ENCODE assay signal across 8 mouse cellular contexts in genomic region chr2:119112438-119113112, GRCm38 (mm10). TPM values are rescaled to one million over a fixed set of nuclear protein-coding genes. Genes with fewer than 3 reads are reported as not detected.
DNase-seq lines count a peak whose midpoint lies in the region; ATAC-seq and TF ChIP-seq lines count a peak whose summit lies in the region.

Gene Rad51 (plus strand): TSS chr2:119112793.

- peak within 1 kb of the TSS; percentile 66 for H3K4me3 ChIP-seq in bone marrow macrophage, adult 2 months (ENCODE audit: insufficient read depth, low read length)
- peak within 1 kb of the TSS; percentile 46 for H3K4me3 ChIP-seq in embryonic fibroblast, embryonic 13.5 days (ENCODE audit: insufficient read depth, low read length)
- peak within 1 kb of the TSS; percentile 85 for H3K4me3 ChIP-seq in kidney, embryonic 14.5 days (ENCODE audit: low read length)
- peak within 1 kb of the TSS; percentile 80 for H3K4me3 ChIP-seq in limb, embryonic 15.5 days

- H3K27ac ChIP-seq in bone marrow macrophage, adult 2 months (ENCODE audit: insufficient read depth, low read depth, low read length) = peak within 1 kb of the TSS; percentile 80
- H3K27ac ChIP-seq in embryonic fibroblast, embryonic 13.5 days (ENCODE audit: insufficient read depth, low read length) = peak within 1 kb of the TSS; percentile 81
- H3K27ac ChIP-seq in kidney, embryonic 14.5 days (ENCODE audit: low read depth, low read length) = peak within 1 kb of the TSS; percentile 90
- peak within 1 kb of the TSS; percentile 93 for H3K27ac ChIP-seq in limb, embryonic 15.5 days

- TF ChIP-seq POLR2A in bone marrow macrophage, adult 2 months (IDR thresholded peaks at IDR 0.05; ENCODE audit: borderline replicate concordance, low read depth, low read length) = no peak
- TF ChIP-seq POLR2A in embryonic fibroblast, embryonic 13.5 days (IDR thresholded peaks at IDR 0.05; ENCODE audit: low read depth, low read length) = peak; percentile 95

- peak within 1 kb of the TSS; percentile 93 for H3K4me2 ChIP-seq in kidney, embryonic 14.5 days (replicated peaks; ENCODE audit: low read depth, low read length)
- H3K4me2 ChIP-seq in limb, embryonic 15.5 days = peak within 1 kb of the TSS; percentile 97

- H3K4me1 ChIP-seq in bone marrow macrophage, adult 2 months (ENCODE audit: control insufficient read depth, insufficient read depth, low read length) = peaks cover 2% of the 10 kb centered on the region; the same call in 1 of the 2 replicates
- H3K4me1 ChIP-seq in embryonic fibroblast, embryonic 13.5 days (ENCODE audit: control insufficient read depth, insufficient read depth, low read length) = peaks cover 3% of the 10 kb centered on the region; the same call in 1 of the 2 replicates
- peaks cover 18% of the 10 kb centered on the region for H3K4me1 ChIP-seq in kidney, embryonic 14.5 days (ENCODE audit: control insufficient read depth, insufficient read depth, low read length)
- peaks cover 16% of the 10 kb centered on the region for H3K4me1 ChIP-seq in limb, embryonic 15.5 days

- H3K36me3 ChIP-seq in kidney, embryonic 14.5 days (ENCODE audit: control insufficient read depth, insufficient read depth, low read length) = peaks cover 15% of the 10 kb centered on the region; the same call in 1 of the 2 replicates
- H3K36me3 ChIP-seq in limb, embryonic 15.5 days = peaks cover 12% of the 10 kb centered on the region; the same call in 1 of the 2 replicates

- TF ChIP-seq CTCF in bone marrow macrophage, adult 2 months (IDR thresholded peaks at IDR 0.05; ENCODE audit: low read depth, low read length) = no peak
- TF ChIP-seq CTCF in embryonic fibroblast, embryonic 13.5 days (IDR thresholded peaks at IDR 0.05; ENCODE audit: borderline replicate concordance, insufficient read depth, low read length) = no peak

- peak; percentile 94 for ATAC-seq in kidney, embryonic 14.5 days (ENCODE audit: low FRiP score, low TSS enrichment)
- peak; percentile 87 for ATAC-seq in limb, embryonic 15.5 days (ENCODE audit: insufficient number of reproducible peaks, low FRiP score, low TSS enrichment, low read depth)

- peak; percentile 97 for DNase-seq in A20 (ENCODE audit: low read depth, low spot score)
- DNase-seq in heart, adult 9 months (ENCODE audit: low spot score in 2 of 2) = peak; percentile 85 to 90
- DNase-seq in monocyte, adult 2 months (ENCODE audit: low read depth in 1 of 2, low spot score in 2 of 2) = peak; percentile 70 to 84
- peak; percentile 78 to 85 for DNase-seq in spleen, postnatal 36 days (ENCODE audit: low spot score in 2 of 2)

- H3K9me3 ChIP-seq in kidney, embryonic 14.5 days (ENCODE audit: control insufficient read depth, low read length) = no peaks in the 10 kb centered on the region
- no peaks in the 10 kb centered on the region for H3K9me3 ChIP-seq in limb, embryonic 15.5 days

- WGBS in kidney, embryonic 14.5 days = 1% methylated on average over 47 of the region's 51 CpGs
- 1% methylated on average over 51 of the region's 51 CpGs for WGBS in limb, embryonic 15.5 days

- H3K27me3 ChIP-seq in kidney, embryonic 14.5 days (ENCODE audit: control insufficient read depth, insufficient read depth, low read length) = no peaks in the 10 kb centered on the region
- no peaks in the 10 kb centered on the region for H3K27me3 ChIP-seq in limb, embryonic 15.5 days

- peak within 1 kb of the TSS; percentile 77 for H3K9ac ChIP-seq in kidney, embryonic 14.5 days (ENCODE audit: low read depth, low read length)
- H3K9ac ChIP-seq in limb, embryonic 15.5 days = peak within 1 kb of the TSS; percentile 51

RNA-seq across cellular contexts. Expression of gene Rad51, which starts in this region (rescaled TPM):
- polyA plus RNA-seq in bone marrow macrophage, adult 2 months (2012; ENCODE audit: insufficient read depth, insufficient read length, missing spikeins) = 14.2 and 15.2 TPM in 2 replicates
- 21.6 and 31.6 TPM in 2 replicates for polyA plus RNA-seq in embryonic fibroblast, embryonic 13.5 days (2011; ENCODE audit: insufficient read length, low read depth, missing spikeins)
- 40.0 and 51.9 TPM in 2 replicates for polyA plus RNA-seq in kidney, embryonic 14.5 days (2014; fragmentation: Nextera tagmentation; extraction: Ambion mirVana)
- 34.1 and 34.9 TPM in 2 replicates for polyA plus RNA-seq in limb, embryonic 15.5 days (2015; fragmentation: Nextera tagmentation; extraction: Ambion mirVana)

Comparison
In these comparisons a context has a peak if more than half of its experiments do, and no peak if none do; other contexts are left out.
1. Peak in every context shown above with its lines: DNase-seq, ATAC-seq, H3K4me3 ChIP-seq and H3K27ac ChIP-seq.